Mouse (Mus musculus): ENCODE measurements around the gene Scn8a. TPM values are rescaled to one million over a fixed set of nuclear protein-coding genes. Genes with fewer than 3 reads are reported as not detected.

Gene Scn8a
- polyA plus RNA-seq, 1 experiment = 0.45 TPM

DNA sequence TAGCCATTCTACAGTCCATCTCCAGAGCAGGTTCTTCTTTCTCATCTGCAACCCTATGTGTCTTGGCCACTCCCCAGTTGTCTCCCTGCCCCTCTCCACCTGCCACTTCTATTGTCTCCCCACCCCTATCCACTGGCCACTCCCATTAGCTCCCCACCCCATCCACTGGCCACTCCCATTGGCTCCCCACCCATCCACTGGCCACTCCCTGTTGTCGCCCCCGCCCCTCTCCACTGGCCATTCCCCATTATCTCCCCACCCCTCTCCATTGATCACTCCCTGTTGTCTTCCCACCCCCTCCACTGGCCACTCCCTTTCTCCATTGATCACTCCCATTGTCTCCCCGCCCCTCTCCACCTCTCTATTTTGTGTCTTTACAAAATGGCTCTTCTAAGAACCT lies 39.2 kb downstream of the Scn8a start:
- no peaks in the 10 kb centered on the region; the same call in 1 of the 2 replicates for H3K27me3 ChIP-seq (replicated peaks; ENCODE audit: control insufficient read depth, insufficient read depth, low read length)
- no peak overlapping the region for H3K4me3 ChIP-seq (ENCODE audit: insufficient read depth, low read depth, low read length)
- 69% methylated on average over 3 of the region's 3 CpGs for WGBS
- H3K36me3 ChIP-seq (ENCODE audit: control insufficient read depth, insufficient read depth, low read length) = no peaks in the 10 kb centered on the region
- H3K4me1 ChIP-seq (ENCODE audit: control insufficient read depth, insufficient read depth, low read length) = no peaks in the 10 kb centered on the region
- TF ChIP-seq POLR2A (IDR thresholded peaks at IDR 0.05; ENCODE audit: low read depth, low read length) = no peak
- no peak for TF ChIP-seq CTCF (conservative IDR thresholded peaks at IDR 0.05; ENCODE audit: insufficient read depth, insufficient read length, low read depth, low read length)
- no peak overlapping the region for H3K27ac ChIP-seq (ENCODE audit: insufficient read depth, low read depth, low read length)
- DNase-seq = no peak

DNA sequence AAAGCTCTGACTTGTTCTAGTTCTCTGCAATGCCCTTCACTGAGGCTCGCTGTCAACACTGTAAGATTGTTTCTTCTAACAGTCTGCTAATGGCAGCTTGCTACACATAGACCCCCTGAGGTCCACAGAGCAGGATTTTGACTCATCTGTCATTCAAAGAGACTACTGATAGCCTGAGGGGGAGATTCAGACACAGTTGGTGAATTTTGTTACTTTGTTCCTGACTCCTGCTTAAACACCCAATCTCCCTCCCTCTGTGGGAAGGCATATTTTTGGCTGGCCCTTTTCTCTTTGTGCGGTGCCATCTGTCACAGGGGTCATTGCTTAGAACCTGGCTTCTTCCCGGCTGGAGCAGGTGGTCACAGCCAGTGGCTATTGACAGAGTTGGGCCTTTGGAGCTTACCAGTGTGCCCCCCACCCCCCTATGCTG lies 40.1 kb downstream of the Scn8a start:
- no peak for DNase-seq
- Histone ChIP-seq H3K27me3 (replicated peaks; ENCODE audit: control insufficient read depth, insufficient read depth, low read length) (no peaks in the 10 kb centered on the region; the same call in 1 of the 2 replicates), H3K36me3 (ENCODE audit: control insufficient read depth, insufficient read depth, low read length) (no peaks in the 10 kb centered on the region), H3K4me3 (ENCODE audit: insufficient read depth, low read depth, low read length) (no peak overlapping the region), H3K27ac (ENCODE audit: insufficient read depth, low read depth, low read length) (no peak overlapping the region), H3K4me1 (ENCODE audit: control insufficient read depth, insufficient read depth, low read length) (no peaks in the 10 kb centered on the region)
- TF ChIP-seq POLR2A (IDR thresholded peaks at IDR 0.05; ENCODE audit: low read depth, low read length) (no peak), CTCF (conservative IDR thresholded peaks at IDR 0.05; ENCODE audit: insufficient read depth, insufficient read length, low read depth, low read length) (no peak)
- WGBS = 48% methylated on average over 3 of the region's 3 CpGs

DNA sequence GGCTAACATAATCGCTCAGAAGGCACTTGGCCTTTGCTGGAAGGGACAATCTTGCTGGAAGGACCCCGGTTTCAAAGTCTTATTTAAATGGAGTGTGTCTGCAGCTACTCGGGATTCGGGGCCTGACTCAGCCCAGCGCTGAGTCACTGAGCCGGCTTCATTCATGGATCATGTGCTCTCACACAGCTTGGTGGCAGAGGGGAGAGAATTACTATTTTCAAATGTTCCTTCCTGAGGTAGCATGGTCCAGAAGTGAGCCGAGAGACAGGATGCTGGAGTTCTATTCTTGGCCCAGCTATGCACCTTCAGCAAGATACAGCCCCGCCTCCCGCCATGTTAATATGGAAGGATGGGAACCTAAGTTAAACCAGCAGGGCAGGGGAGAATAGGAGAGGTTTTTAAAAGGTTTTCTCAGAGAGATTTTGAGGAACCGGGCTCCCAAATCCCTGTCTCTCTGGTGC lies 40.8 kb downstream of the Scn8a start:
- Histone ChIP-seq H3K27me3 (replicated peaks; ENCODE audit: control insufficient read depth, insufficient read depth, low read length) (no peaks in the 10 kb centered on the region), H3K4me3 (ENCODE audit: insufficient read depth, low read depth, low read length) (no peak overlapping the region), H3K36me3 (ENCODE audit: control insufficient read depth, insufficient read depth, low read length) (no peaks in the 10 kb centered on the region), H3K27ac (ENCODE audit: insufficient read depth, low read depth, low read length) (no peak overlapping the region), H3K4me1 (ENCODE audit: control insufficient read depth, insufficient read depth, low read length) (no peaks in the 10 kb centered on the region)
- DNase-seq = no peak
- WGBS = 63% methylated on average over 10 of the region's 10 CpGs
- no peak for TF ChIP-seq CTCF (conservative IDR thresholded peaks at IDR 0.05; ENCODE audit: insufficient read depth, insufficient read length, low read depth, low read length)
- no peak for TF ChIP-seq POLR2A (IDR thresholded peaks at IDR 0.05; ENCODE audit: low read depth, low read length)

DNA sequence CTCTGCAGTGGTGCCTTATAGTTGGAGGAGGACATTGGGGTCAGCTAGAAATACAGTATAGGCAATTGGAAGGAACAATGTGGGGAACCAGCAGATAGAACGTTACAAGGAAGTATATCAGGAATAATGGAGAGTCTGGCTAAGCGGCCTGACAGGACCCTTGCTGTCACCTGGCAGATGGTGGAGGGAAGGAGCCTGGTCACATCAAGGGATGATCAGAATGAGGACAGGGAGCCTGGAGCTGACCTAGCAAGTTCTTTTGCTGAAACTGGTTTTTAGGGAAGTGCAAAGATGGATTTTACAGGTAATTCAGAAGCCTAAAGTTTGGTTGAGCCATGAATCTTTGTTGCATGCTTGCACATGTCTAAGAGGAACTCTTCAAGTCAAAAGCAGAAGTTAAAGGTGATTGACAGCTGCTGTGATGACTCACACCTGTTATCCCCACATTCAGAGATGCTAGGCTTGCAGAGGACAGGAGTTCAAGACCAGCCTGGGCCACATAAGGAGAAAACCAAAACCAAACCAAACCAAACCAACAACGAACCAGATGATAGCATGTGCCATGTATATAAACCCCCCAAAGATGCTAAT lies 43.1 kb downstream of the Scn8a start:
- no peak overlapping the region for H3K4me3 ChIP-seq (ENCODE audit: insufficient read depth, low read depth, low read length)
- DNase-seq = no peak
- WGBS = 90% methylated on average over 3 of the region's 3 CpGs

DNA sequence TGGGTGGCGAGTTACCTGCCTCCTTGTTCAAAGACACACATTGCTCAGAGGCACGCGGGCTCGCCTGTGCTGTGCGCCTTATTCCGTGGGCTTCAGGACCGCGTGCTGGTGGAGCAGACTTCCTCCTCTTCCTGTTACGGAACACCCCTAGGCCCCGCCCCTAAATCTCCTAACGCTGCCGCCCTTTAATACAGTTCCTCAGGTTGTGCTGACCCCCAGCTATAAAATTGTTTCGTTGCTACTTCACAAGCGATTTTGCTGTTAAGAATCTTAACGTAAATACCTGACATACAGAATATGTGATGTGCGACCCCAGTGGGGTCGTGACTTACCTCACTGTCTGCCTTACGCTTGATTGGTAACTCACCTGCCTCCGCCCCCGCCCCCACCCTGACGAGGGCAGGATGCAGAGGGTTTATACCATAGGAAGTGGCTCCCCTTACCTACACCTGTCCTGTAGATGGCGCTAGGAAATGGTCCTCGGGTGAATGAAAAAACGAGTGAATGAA lies 45.1 kb downstream of the Scn8a start:
- 3% methylated on average over 24 of the region's 24 CpGs for WGBS
- Histone ChIP-seq H3K27me3 (replicated peaks; ENCODE audit: control insufficient read depth, insufficient read depth, low read length) (no peaks in the 10 kb centered on the region), H3K36me3 (ENCODE audit: control insufficient read depth, insufficient read depth, low read length) (no peaks in the 10 kb centered on the region), H3K4me3 (ENCODE audit: insufficient read depth, low read depth, low read length) (0 out of 2 replicates have a peak overlapping the region, but pooled peaks have one; percentile 1), H3K27ac (ENCODE audit: insufficient read depth, low read depth, low read length) (no peak overlapping the region), H3K4me1 (ENCODE audit: control insufficient read depth, insufficient read depth, low read length) (no peaks in the 10 kb centered on the region)
- TF ChIP-seq POLR2A (IDR thresholded peaks at IDR 0.05; ENCODE audit: low read depth, low read length) (no peak), CTCF (conservative IDR thresholded peaks at IDR 0.05; ENCODE audit: insufficient read depth, insufficient read length, low read depth, low read length) (peak; percentile 33; the same call in 1 of the 2 replicates)
- peak; percentile 12 for DNase-seq

More for the DNA sequence above, 43.1 kb downstream of the Scn8a start:
- no peaks in the 10 kb centered on the region for H3K27me3 ChIP-seq (replicated peaks; ENCODE audit: control insufficient read depth, insufficient read depth, low read length)
- no peaks in the 10 kb centered on the region for H3K4me1 ChIP-seq (ENCODE audit: control insufficient read depth, insufficient read depth, low read length)
- no peaks in the 10 kb centered on the region for H3K36me3 ChIP-seq (ENCODE audit: control insufficient read depth, insufficient read depth, low read length)
- no peak for TF ChIP-seq CTCF (conservative IDR thresholded peaks at IDR 0.05; ENCODE audit: insufficient read depth, insufficient read length, low read depth, low read length)
- TF ChIP-seq POLR2A (IDR thresholded peaks at IDR 0.05; ENCODE audit: low read depth, low read length) = no peak
- no peak overlapping the region for H3K27ac ChIP-seq (ENCODE audit: insufficient read depth, low read depth, low read length)

DNA sequence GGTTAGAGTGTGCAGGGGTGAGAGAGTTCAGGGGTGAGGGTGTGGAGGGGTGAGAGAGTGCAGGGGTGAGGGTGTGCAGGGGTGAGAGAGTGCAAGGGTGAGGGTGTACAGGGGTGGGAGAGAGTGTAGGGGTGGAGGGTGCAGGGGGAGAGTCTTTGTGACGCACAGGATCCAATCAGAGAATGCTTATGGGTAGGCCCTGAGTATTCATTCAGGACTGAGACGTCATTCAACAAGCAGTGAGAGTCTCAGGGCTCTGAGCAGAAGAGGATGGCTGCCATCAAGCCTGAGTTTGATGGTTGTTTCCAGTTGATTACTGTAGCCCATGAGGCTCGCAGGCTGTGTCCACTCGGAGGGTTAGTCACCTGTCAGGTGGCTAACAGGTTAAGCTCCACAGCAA lies 48.4 kb downstream of the Scn8a start:
- 47% methylated on average over 4 of the region's 4 CpGs for WGBS
- Histone ChIP-seq H3K27me3 (replicated peaks; ENCODE audit: control insufficient read depth, insufficient read depth, low read length) (no peaks in the 10 kb centered on the region), H3K4me3 (ENCODE audit: insufficient read depth, low read depth, low read length) (no peak overlapping the region), H3K36me3 (ENCODE audit: control insufficient read depth, insufficient read depth, low read length) (no peaks in the 10 kb centered on the region), H3K27ac (ENCODE audit: insufficient read depth, low read depth, low read length) (no peak overlapping the region), H3K4me1 (ENCODE audit: control insufficient read depth, insufficient read depth, low read length) (no peaks in the 10 kb centered on the region)
- DNase-seq = no peak
- TF ChIP-seq CTCF (conservative IDR thresholded peaks at IDR 0.05; ENCODE audit: insufficient read depth, insufficient read length, low read depth, low read length) (no peak), POLR2A (IDR thresholded peaks at IDR 0.05; ENCODE audit: low read depth, low read length) (no peak)

DNA sequence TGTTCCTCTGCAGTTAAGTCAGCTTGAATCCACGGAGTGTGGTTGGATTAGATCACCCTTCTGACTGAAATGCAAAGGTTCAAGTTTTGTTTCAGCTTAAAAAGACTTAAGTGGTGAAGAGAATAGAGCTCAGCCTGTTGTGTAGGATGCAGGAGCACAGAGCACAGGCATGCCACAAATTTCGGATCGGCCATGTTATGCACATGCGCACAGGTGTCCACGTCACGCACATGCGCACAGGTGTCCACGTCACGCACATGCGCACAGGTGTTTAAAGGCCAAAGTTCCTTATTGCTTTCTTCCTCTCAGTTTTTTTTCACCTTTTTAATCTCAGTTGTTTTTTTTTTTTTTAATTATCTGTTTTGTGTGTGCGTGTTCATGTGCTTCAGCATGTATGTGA lies 52.6 kb downstream of the Scn8a start:
- DNase-seq = no peak

More for the DNA sequence above, 52.6 kb downstream of the Scn8a start:
- Histone ChIP-seq H3K36me3 (ENCODE audit: control insufficient read depth, insufficient read depth, low read length) (no peaks in the 10 kb centered on the region), H3K27ac (ENCODE audit: insufficient read depth, low read depth, low read length) (no peak overlapping the region), H3K4me1 (ENCODE audit: control insufficient read depth, insufficient read depth, low read length) (no peaks in the 10 kb centered on the region), H3K27me3 (replicated peaks; ENCODE audit: control insufficient read depth, insufficient read depth, low read length) (no peaks in the 10 kb centered on the region), H3K4me3 (ENCODE audit: insufficient read depth, low read depth, low read length) (no peak overlapping the region)
- WGBS = 83% methylated on average over 11 of the region's 11 CpGs
- TF ChIP-seq CTCF (conservative IDR thresholded peaks at IDR 0.05; ENCODE audit: insufficient read depth, insufficient read length, low read depth, low read length) = no peak
- TF ChIP-seq POLR2A (IDR thresholded peaks at IDR 0.05; ENCODE audit: low read depth, low read length) = no peak
